Mouse (Mus musculus): ENCODE results near the gene Ugt1a9.
"Not testable (repeated sequence)": the region's sequence is repeated elsewhere in the genome, so short reads cannot be mapped to it uniquely, and the experiment has no call there.

GRCm38 (mm10) chr1:88109027-88109557 is 38.5 kb downstream of the Ugt1a9 start:
- TF ChIP-seq CTCF, EP300 (IDR thresholded peaks at IDR 0.05; ENCODE audit: low read depth): not testable (repeated sequence)
